Mouse (Mus musculus) stomach, adult 2 months (tissue): ENCODE results near the gene Oard1. TPM values are rescaled to one million over a fixed set of nuclear protein-coding genes. Genes with fewer than 3 reads are reported as not detected.

Experiments used
- polyA plus RNA-seq: library from polyadenylated mRNA; depleted of rRNA; stranded (reverse); fragments of >200 nt; gene quantifications from 2 replicates; pipeline ENCODE4 v1.2.3, GENCODE M21; 2012; rRNA removed

Gene Oard1
- polyA plus RNA-seq: 1.4 and 3.0 TPM in 2 replicates

DNA sequence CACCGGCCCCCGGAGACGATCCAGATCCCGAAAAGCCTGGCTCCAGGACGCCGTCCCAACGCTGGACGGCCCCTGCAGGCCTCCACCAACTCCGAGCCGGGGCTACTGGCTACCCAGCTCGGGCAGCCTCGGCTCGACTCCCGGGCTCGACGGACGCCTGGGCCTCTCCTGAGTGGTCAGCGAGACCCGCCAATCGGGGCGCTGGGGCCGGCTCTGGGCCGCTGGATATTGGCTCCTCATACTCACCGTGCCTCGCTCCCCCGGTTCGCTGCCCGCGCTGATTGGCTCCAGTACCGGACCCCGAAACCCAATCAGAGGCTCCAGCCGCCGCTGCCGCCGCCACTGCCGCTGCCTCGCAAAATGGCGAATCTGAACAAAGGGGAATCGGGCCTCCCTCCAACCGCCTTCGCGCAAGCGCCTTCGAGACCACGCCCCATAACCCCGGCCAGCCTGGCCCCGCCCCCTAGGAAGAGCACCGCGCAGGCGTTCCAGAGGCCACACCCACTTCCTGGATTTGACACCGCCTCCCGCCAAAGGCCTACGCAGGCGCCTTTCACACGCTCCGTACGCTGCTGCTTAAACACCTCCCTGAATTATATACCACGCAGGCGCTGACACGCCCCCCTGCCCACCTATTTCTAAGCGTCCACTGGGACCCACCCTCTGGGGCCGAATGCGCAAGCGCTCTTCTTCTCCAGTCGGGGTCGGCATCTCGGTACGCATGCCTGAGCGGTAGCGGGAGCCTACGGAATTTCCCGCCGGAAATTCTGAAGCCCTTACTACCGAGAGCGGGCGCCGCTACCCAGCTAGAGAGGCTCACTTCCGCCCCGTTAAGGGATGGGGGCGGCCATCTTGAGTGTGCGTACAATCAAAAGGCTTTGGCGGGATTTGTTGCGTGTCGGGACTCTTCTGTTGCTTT is at the start of gene Oard1, which contains the start of gene Nfya:
Gene Oard1 (plus strand): TSS at position 635 of the 919 bp plus-strand sequence.
Gene Nfya (minus strand): TSS at position 527 of the 919 bp plus-strand sequence.

DNA sequence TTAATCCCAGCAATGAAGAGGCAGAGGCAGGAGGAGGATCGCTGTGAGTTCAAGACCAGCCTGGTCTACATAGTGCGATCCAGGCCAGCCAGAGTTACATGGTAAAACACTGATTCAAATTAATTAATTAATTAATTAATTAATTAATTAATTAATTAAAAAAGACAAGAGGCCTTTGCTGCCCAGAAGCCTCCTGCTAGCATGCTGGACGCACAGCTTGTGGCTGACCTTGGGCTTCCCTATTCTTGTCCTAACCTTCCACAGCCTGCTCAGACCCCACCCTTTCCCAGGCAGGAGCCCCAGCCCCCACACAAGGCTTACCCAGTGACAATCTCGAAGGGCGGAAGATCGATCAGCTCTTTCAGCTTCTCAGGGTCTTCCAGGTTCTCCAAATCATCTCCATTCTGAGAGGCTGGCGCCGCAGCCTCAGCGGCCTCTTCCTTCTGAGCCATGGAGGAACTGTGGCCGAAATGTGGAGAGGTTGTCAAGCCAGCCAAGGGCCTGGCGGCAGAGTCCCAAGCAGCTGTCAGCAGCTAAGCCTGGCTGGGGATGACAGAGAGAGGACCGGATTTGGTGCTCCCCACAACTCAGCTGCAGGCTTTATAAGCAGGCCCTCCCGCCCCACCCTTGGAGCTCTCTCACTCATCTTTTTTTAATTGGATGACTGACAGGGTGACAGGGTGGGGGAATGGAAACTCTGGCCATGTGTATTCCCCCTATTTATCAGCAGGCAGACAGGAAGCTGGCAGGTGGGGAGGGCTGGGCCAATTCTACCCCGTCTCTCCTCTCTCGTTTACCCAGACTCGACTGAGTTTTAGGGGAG is 22.6 kb downstream of the Oard1 start, which contains the start of gene Apobec2:
Gene Apobec2 (minus strand): TSS at position 773 of the 823 bp plus-strand sequence.

GRCm38 (mm10) chr17:48451353-48451675 is 41.5 kb downstream of the Oard1 start, which contains the start of gene Tspo2:
Gene Tspo2, minus strand, starts transcription at chr17:48451522.

GRCm38 (mm10) chr17:48454688-48455087 is 44.9 kb downstream of the Oard1 start, which contains the start of gene Unc5cl:
Gene Unc5cl, plus strand, starts transcription at chr17:48454901.

Other genes starting within 250 kb of the Oard1 start
- gene A530064D06Rik, start 242.7 kb upstream of the Oard1 start, polyA plus RNA-seq: 0.12 and 0.17 TPM in 2 replicates
- 0.02 TPM in 1 of 2 replicates, not detected in the other for gene Trem1, start 177.2 kb upstream of the Oard1 start, polyA plus RNA-seq
- not detected in 2 replicates for gene Trem3, start 162.2 kb upstream of the Oard1 start, polyA plus RNA-seq
- gene Treml4, start 145.7 kb upstream of the Oard1 start, polyA plus RNA-seq: 0.14 and 0.19 TPM in 2 replicates
- 0.24 and 0.62 TPM in 2 replicates for gene Treml2, start 110.5 kb upstream of the Oard1 start, polyA plus RNA-seq
- 0.15 and 0.45 TPM in 2 replicates for gene B430306N03Rik, start 93.9 kb upstream of the Oard1 start, polyA plus RNA-seq
- 3.2 and 4.6 TPM in 2 replicates for gene Trem2, start 63.6 kb upstream of the Oard1 start, polyA plus RNA-seq
- 0.14 TPM in 1 of 2 replicates, not detected in the other for gene Treml1, start 50.1 kb upstream of the Oard1 start, polyA plus RNA-seq
- gene Nfya, start 108 bp upstream of the Oard1 start, polyA plus RNA-seq: 14.8 and 17.1 TPM in 2 replicates
- gene Apobec2, start 22.9 kb downstream of the Oard1 start, polyA plus RNA-seq: 7.5 and 13.3 TPM in 2 replicates
- gene Tspo2, start 41.5 kb downstream of the Oard1 start, polyA plus RNA-seq: 0.45 and 0.61 TPM in 2 replicates
- gene Unc5cl, start 44.9 kb downstream of the Oard1 start, polyA plus RNA-seq: 2.3 and 3.6 TPM in 2 replicates